Mouse (Mus musculus) cerebellum, adult 9-11 months (tissue): Measurements from ENCODE around the gene 2310022B05Rik.

Source experiments
- DNase-seq: peaks from one replicate; pipeline ENCODE4 v3.0.0; 2022

The 2310022B05Rik gene

GRCm38 (mm10) chr8:124663112-124663873 lies at the start of gene 2310022B05Rik:
Gene 2310022B05Rik (minus strand): TSS chr8:124663369.
- peak; percentile 80 for DNase-seq

GRCm38 (mm10) chr8:124705823-124706222 lies 42.7 kb upstream of the 2310022B05Rik start:
- DNase-seq, result no peak

GRCm38 (mm10) chr8:124704376-124704775 lies 41.2 kb upstream of the 2310022B05Rik start:
- no peak for DNase-seq

GRCm38 (mm10) chr8:124703526-124703925 lies 40.4 kb upstream of the 2310022B05Rik start:
- DNase-seq, result no peak

- DNase-seq, result peak; percentile 71
These were observed 39.0 kb upstream of the 2310022B05Rik start for GRCm38 (mm10) chr8:124702183-124702582.

GRCm38 (mm10) chr8:124701023-124701422 lies 37.9 kb upstream of the 2310022B05Rik start:
- DNase-seq, result no peak

GRCm38 (mm10) chr8:124700271-124700670 lies 37.1 kb upstream of the 2310022B05Rik start:
- DNase-seq, result no peak

- DNase-seq, result no peak
These were observed 32.4 kb upstream of the 2310022B05Rik start for GRCm38 (mm10) chr8:124695424-124696100.

GRCm38 (mm10) chr8:124691706-124692105 lies 28.5 kb upstream of the 2310022B05Rik start:
- DNase-seq, result no peak

GRCm38 (mm10) chr8:124688899-124689298 lies 25.7 kb upstream of the 2310022B05Rik start:
- DNase-seq, result no peak

GRCm38 (mm10) chr8:124682218-124682617 lies 19.0 kb upstream of the 2310022B05Rik start:
- DNase-seq, result no peak

- no peak for DNase-seq
These were observed 18.6 kb upstream of the 2310022B05Rik start for GRCm38 (mm10) chr8:124681792-124682157.

- no peak for DNase-seq
These were observed 18.1 kb upstream of the 2310022B05Rik start for GRCm38 (mm10) chr8:124681077-124681791.

GRCm38 (mm10) chr8:124678246-124678645 lies 15.1 kb upstream of the 2310022B05Rik start:
- DNase-seq, result peak; percentile 45

- DNase-seq, result peak; percentile 93
These were observed 14.3 kb upstream of the 2310022B05Rik start for GRCm38 (mm10) chr8:124677486-124677885.

- no peak for DNase-seq
These were observed 13.9 kb upstream of the 2310022B05Rik start for GRCm38 (mm10) chr8:124677078-124677477.

- DNase-seq, result peak; percentile 88
These were observed 13.5 kb upstream of the 2310022B05Rik start for GRCm38 (mm10) chr8:124676661-124677060.

- no peak for DNase-seq
These were observed 9.2 kb upstream of the 2310022B05Rik start for GRCm38 (mm10) chr8:124672345-124672744.

- no peak for DNase-seq
These were observed 5.6 kb upstream of the 2310022B05Rik start for GRCm38 (mm10) chr8:124668798-124669197.

GRCm38 (mm10) chr8:124664414-124664813 lies 1.2 kb upstream of the 2310022B05Rik start:
- no peak for DNase-seq

- DNase-seq, result no peak
These were observed 683 bp upstream of the 2310022B05Rik start for GRCm38 (mm10) chr8:124663874-124664230.

- no peak for DNase-seq
These were observed 590 bp downstream of the 2310022B05Rik start for GRCm38 (mm10) chr8:124662446-124663111.

- DNase-seq, result no peak
These were observed 1.4 kb downstream of the 2310022B05Rik start for GRCm38 (mm10) chr8:124661781-124662180.
